Mouse (Mus musculus) heart, postnatal 0 days (tissue): ENCODE measurements around the gene Serac1.
A peak's percentile ranks its signal among the peaks of the same experiment; 100 is the strongest.

Experiments
- CTCF ChIP-seq: IDR thresholded peaks from 2 replicates; pipeline ENCODE4 v1.5.1; 2016; ENCODE audit warnings: antibody characterized with exemption, control low read depth, low read depth
- EP300 ChIP-seq: IDR thresholded peaks from 2 replicates; pipeline ENCODE4 v1.6.1; 2016; ENCODE audit warnings: antibody characterized with exemption, low read depth

DNA sequence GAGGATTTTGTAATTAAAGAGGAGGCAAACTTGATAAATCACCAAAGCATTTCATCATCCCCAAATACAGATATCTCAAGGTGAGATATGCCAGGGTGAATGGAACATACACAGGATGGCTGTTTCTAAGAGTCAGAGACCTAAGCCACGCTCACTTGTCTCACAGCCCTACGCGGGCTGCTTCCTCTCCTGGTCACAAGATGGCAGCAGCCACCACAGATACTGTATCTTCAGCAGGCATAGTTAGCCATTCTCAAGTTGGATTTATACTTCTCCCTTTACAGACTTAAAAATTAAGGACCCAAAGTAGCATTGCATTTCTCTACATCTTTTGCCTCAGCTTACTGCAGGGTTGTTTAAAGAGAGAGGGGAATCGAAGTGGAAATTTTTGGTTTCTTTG is 18.3 kb upstream of the Serac1 start:
- TF ChIP-seq CTCF (peak; percentile 87), EP300 (no peak)
